Mouse (Mus musculus): ENCODE measurements around the gene Rita1. TPM values are rescaled to one million over a fixed set of nuclear protein-coding genes. Genes with fewer than 3 reads are reported as not detected.

The Rita1 gene
- total and polyA plus RNA-seq, 3 experiments, result 18.1 to 22.1 TPM; not detected in 1

GRCm38 (mm10) chr5:120612822-120613604, 624 bp upstream of the Rita1 start:
- Histone ChIP-seq H3K9me3 (replicated peaks; ENCODE audit: insufficient read depth, low read length) (no peaks in the 10 kb centered on the region), H3K36me3 (ENCODE audit: control insufficient read depth in 1 of 2, insufficient read depth in 2 of 2, low read length in 2 of 2) (no peaks in the 10 kb centered on the region; a peak in 1 of 4 replicates), H3K9ac (ENCODE audit: control insufficient read depth, low read depth, low read length, poor library complexity, severe bottlenecking) (peak overlapping the region; percentile 90), H3K79me2 (ENCODE audit: control insufficient read depth, insufficient read depth, low read length, poor library complexity) (peaks cover 29% of the 10 kb centered on the region), H3K27ac (ENCODE audit: control insufficient read depth, low read depth, low read length) (peak overlapping the region; percentile 78), H3K27me3 (ENCODE audit: control insufficient read depth in 1 of 2, insufficient read depth in 2 of 2, low read length in 2 of 2) (no peaks in the 10 kb centered on the region), H3K4me3 (ENCODE audit: control insufficient read depth in 1 of 2, insufficient read depth in 1 of 2, low read depth in 2 of 2, low read length in 2 of 2) (peak overlapping the region; percentile 88), H3K4me1 (ENCODE audit: control insufficient read depth in 1 of 2, insufficient read depth in 2 of 2, low read length in 2 of 2) (peaks cover 2 to 9% of the 10 kb centered on the region in 2 experiments; a peak in 2 of 4 replicates)
- TF ChIP-seq BHLHE40 (IDR thresholded peaks at IDR 0.05; ENCODE audit: borderline replicate concordance, low read depth, low read length) (no peak), SIN3A (IDR thresholded peaks at IDR 0.05; ENCODE audit: low read length) (peak; percentile 67), HCFC1 (IDR thresholded peaks at IDR 0.05; ENCODE audit: low read depth, low read length) (peak; percentile 79), MAX (IDR thresholded peaks at IDR 0.05; ENCODE audit: low read length) (peak; percentile 82), ZKSCAN1 (IDR thresholded peaks at IDR 0.05; ENCODE audit: low read depth, low read length) (no peak), TCF12 (IDR thresholded peaks at IDR 0.05; ENCODE audit: low read depth, low read length) (peak; percentile 51; the same call in 1 of the 2 replicates), MAFK (IDR thresholded peaks at IDR 0.05; ENCODE audit: borderline replicate concordance, low read depth, low read length) (no peak), NRF1 (IDR thresholded peaks at IDR 0.05; ENCODE audit: insufficient read depth, low read depth, low read length, poor library complexity, severe bottlenecking) (peak; percentile 62), ZC3H11A (IDR thresholded peaks at IDR 0.05; ENCODE audit: low read depth, low read length) (no peak), TBP (IDR thresholded peaks at IDR 0.05; ENCODE audit: low read depth, low read length) (peak; percentile 18; the same call in 1 of the 2 replicates), POLR2A (IDR thresholded peaks at IDR 0.05; ENCODE audit: control insufficient read depth in 1 of 2, insufficient read depth in 1 of 2, low read depth in 1 of 2, low read length in 2 of 2, poor library complexity in 1 of 2) (peak; percentile 88 to 99), POLR2AphosphoS5 (IDR thresholded peaks at IDR 0.05; ENCODE audit: borderline replicate concordance, low read depth, low read length) (no peak), CHD1 (IDR thresholded peaks at IDR 0.05; ENCODE audit: low read depth, low read length) (no peak), MYC (IDR thresholded peaks at IDR 0.05; ENCODE audit: low read depth, low read length) (peak; percentile 90), POLR2AphosphoS2 (IDR thresholded peaks at IDR 0.05; ENCODE audit: low read length) (peak; percentile 92), UBTF (IDR thresholded peaks at IDR 0.05; ENCODE audit: borderline replicate concordance, insufficient read depth, low read depth, low read length) (no peak), MXI1 (IDR thresholded peaks at IDR 0.05; ENCODE audit: low read depth, low read length) (peak; percentile 88), RCOR1 (IDR thresholded peaks at IDR 0.05; ENCODE audit: low read depth, low read length) (no peak), ZMIZ1 (IDR thresholded peaks at IDR 0.05; ENCODE audit: low read depth, low read length) (peak; percentile 84), GATA1 (IDR thresholded peaks at IDR 0.05; ENCODE audit: low read depth, low read length) (no peak), NELFE (IDR thresholded peaks at IDR 0.05; ENCODE audit: low read depth, low read length) (peak; percentile 95), ELF1 (IDR thresholded peaks at IDR 0.05; ENCODE audit: low read depth, low read length) (peak; percentile 96), USF1 (IDR thresholded peaks at IDR 0.05; ENCODE audit: low read depth, low read length) (no peak)
- peak; percentile 100 for DNase-seq (ENCODE audit: low read depth, low spot score)
